Mouse (Mus musculus): ENCODE measurements around the gene Pygb. TPM values are rescaled to one million over a fixed set of nuclear protein-coding genes. Genes with fewer than 3 reads are reported as not detected.

The Pygb gene
- polyA plus RNA-seq, 1 experiment, result 0.07 TPM

DNA sequence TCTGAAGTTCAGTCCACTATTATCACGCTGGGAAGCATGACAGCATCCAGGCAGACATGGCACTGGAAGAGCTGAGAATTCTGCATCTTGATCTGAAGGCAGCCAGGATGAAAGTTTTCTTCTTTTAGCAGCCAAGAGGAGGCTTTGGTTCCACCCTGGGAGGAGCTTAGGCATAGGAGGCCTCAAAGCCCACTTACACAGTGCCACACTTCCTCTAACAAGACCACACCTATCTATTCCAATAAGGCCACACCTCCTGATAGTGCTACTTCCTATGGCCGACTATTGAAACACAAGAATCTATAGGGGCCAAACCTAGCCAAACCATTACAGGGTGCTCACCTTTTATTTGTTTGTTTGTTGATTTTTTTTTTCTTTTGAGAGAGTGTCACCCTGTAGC is 3.7 kb upstream of the Pygb start:
- H3K27me3 ChIP-seq (ENCODE audit: control insufficient read depth), result peaks cover 12% of the 10 kb centered on the region
- no peaks in the 10 kb centered on the region for H3K9me3 ChIP-seq (ENCODE audit: control insufficient read depth, low read length)
- no peaks in the 10 kb centered on the region for H3K36me3 ChIP-seq (ENCODE audit: control insufficient read depth)
- TF ChIP-seq TAL1 (IDR thresholded peaks at IDR 0.05; ENCODE audit: low read length) (no peak), GATA1 (IDR thresholded peaks at IDR 0.05; ENCODE audit: low read length) (no peak)
- H3K4me3 ChIP-seq (replicated peaks), result no peak overlapping the region
- peaks cover 20% of the 10 kb centered on the region for H3K4me1 ChIP-seq (ENCODE audit: control insufficient read depth)

DNA sequence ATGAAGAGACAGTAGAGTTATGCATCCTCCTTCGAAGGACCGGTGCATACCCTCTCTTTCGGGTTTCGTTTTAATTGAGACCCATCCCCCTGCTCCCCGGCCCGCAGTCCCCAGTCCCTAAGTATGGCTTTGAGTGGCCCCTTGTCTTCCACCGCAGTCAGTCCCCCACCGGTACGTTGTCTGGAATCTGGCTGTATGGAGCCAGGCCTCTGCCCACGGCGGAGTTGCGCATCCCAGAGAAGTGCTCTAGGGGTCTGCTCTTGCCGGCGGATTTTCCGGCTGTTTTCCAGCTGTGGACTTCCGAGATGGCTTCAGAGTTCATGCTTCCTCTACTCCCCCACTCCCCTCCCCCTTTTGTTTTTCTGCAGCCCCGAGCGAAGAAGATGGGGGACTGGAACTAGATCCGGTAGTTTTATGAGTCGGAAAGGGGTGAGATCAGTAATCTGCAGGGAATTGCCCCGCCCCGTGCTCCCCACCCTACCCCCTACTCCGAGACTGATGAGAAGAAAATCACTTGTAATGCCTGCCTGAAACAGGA is 768 bp downstream of the Pygb start:
- Histone ChIP-seq H3K9me3 (ENCODE audit: control insufficient read depth, low read length) (no peaks in the 10 kb centered on the region), H3K4me3 (replicated peaks) (peak overlapping the region; percentile 84), H3K4me1 (ENCODE audit: control insufficient read depth) (peaks cover 22% of the 10 kb centered on the region), H3K36me3 (ENCODE audit: control insufficient read depth) (no peaks in the 10 kb centered on the region), H3K27me3 (ENCODE audit: control insufficient read depth) (peaks cover 20% of the 10 kb centered on the region)
- TF ChIP-seq GATA1 (IDR thresholded peaks at IDR 0.05; ENCODE audit: low read length) (no peak), TAL1 (IDR thresholded peaks at IDR 0.05; ENCODE audit: low read length) (no peak)

DNA sequence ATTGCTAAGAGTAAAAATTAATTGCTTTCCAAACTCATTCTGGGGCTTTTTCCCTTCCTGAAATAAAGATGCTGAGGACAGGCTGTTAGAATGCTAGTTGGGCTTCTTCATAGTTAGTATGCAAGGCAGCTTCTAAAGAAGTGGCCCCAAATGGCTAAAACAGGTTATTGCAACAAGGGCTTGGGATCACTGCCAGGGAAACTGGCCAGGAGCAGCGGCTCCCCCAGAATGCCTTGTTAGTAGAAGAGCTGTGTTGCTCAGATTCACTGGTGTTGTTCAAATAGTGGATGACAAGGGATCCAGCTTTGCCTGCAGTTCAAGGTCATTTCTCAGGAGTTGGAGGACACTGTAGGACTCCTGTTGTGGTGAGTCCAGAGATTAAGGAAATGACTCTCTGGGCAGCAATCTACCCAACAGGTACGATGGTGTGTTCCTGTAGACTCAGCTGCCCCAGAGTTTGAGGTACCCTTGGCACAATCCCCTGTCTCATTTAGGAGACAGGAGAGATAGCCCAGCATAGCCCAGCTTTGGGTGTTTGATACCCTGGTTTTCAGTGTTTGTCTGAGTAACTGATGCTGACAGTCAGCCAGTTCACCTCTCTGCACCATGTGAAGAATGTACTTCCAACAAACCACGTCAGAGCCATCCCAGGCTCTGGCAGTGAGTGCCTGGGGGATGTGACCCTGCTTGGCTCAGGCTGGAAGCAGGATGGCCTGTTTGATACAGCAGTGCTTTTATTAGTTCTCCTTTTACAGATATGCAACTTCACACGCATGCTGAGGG is 2.4 kb downstream of the Pygb start:
- peaks cover 22% of the 10 kb centered on the region for H3K4me1 ChIP-seq (ENCODE audit: control insufficient read depth)
- peaks cover 20% of the 10 kb centered on the region for H3K27me3 ChIP-seq (ENCODE audit: control insufficient read depth)
- TF ChIP-seq GATA1 (IDR thresholded peaks at IDR 0.05; ENCODE audit: low read length) (no peak), TAL1 (IDR thresholded peaks at IDR 0.05; ENCODE audit: low read length) (no peak)
- no peaks in the 10 kb centered on the region for H3K9me3 ChIP-seq (ENCODE audit: control insufficient read depth, low read length)
- no peaks in the 10 kb centered on the region; the same call in 1 of the 2 replicates for H3K36me3 ChIP-seq (ENCODE audit: control insufficient read depth)
- no peak overlapping the region for H3K4me3 ChIP-seq (replicated peaks)

DNA sequence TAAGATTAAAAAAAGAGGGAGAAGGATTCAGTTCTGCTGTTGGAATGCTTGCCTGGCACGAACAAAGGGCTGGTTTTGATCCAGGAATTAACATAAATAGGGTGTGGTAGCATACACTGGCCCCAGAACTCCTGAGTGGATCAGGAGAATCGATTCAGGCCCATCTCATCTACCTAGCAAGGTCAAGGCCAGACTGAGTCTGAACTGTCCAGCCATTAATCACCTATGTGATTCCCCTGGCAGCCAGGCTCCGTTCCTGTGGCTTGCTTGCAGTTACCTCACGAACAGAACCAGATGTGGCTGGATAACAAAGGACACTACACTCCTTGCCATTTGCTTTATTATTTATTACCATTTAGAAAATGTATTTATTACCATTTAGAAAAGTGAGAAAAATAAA is 6.8 kb downstream of the Pygb start:
- no peak for TF ChIP-seq GATA1 (IDR thresholded peaks at IDR 0.05; ENCODE audit: low read length)
- no peak for TF ChIP-seq TAL1 (IDR thresholded peaks at IDR 0.05; ENCODE audit: low read length)
- H3K27me3 ChIP-seq (ENCODE audit: control insufficient read depth), result peaks cover 3% of the 10 kb centered on the region; the same call in 1 of the 2 replicates
- no peaks in the 10 kb centered on the region for H3K9me3 ChIP-seq (ENCODE audit: control insufficient read depth, low read length)
- no peak overlapping the region for H3K4me3 ChIP-seq (replicated peaks)
- H3K36me3 ChIP-seq (ENCODE audit: control insufficient read depth), result peaks cover 2% of the 10 kb centered on the region; the same call in 1 of the 2 replicates
- no peaks in the 10 kb centered on the region for H3K4me1 ChIP-seq (ENCODE audit: control insufficient read depth)

DNA sequence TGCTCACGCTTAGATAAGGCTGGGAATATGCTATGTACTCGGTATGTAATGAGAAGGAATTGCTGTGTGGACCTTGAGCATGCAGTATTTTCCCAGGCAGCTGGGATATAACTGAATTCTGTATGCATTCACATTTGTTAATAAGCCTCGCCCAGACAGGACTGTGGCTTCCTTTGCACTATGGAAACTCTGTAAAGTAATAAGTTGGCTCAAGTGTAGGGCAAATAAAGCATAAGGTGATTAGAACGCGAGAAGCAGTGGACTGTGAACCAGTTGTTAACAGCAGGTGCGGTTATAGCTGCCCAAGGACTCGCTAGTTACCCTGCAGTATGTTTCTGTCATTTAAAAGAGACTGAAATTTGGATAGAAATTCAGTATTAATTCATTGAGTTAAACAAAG is 11.5 kb downstream of the Pygb start:
- Histone ChIP-seq H3K9me3 (ENCODE audit: control insufficient read depth, low read length) (no peaks in the 10 kb centered on the region), H3K36me3 (ENCODE audit: control insufficient read depth) (peaks cover 4% of the 10 kb centered on the region; the same call in 1 of the 2 replicates), H3K4me3 (replicated peaks) (no peak overlapping the region), H3K27me3 (ENCODE audit: control insufficient read depth) (no peaks in the 10 kb centered on the region), H3K4me1 (ENCODE audit: control insufficient read depth) (no peaks in the 10 kb centered on the region)
- no peak for TF ChIP-seq GATA1 (IDR thresholded peaks at IDR 0.05; ENCODE audit: low read length)

DNA sequence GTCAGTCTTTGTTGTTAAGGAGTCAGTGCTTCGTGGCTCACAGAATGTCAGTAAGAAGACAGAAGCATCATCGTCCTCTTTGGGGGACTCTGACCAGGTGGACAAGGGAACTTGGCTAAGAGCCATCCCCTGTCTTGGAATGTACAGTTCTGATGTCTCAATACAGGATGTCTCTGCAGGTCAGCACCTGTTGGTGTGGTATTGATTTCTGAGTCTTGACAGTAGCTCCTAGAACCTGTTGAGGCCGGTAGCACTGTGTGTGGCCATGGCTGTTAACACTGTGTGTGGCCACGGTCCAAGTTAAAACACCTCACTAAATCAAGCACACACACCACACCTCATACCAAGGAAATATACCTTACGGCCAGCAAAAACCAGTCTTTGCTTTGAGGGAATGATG is 14.1 kb downstream of the Pygb start:
- no peak overlapping the region for H3K4me3 ChIP-seq (replicated peaks)
- TF ChIP-seq TAL1 (IDR thresholded peaks at IDR 0.05; ENCODE audit: low read length), result no peak
- TF ChIP-seq GATA1 (IDR thresholded peaks at IDR 0.05; ENCODE audit: low read length), result no peak
- no peaks in the 10 kb centered on the region for H3K9me3 ChIP-seq (ENCODE audit: control insufficient read depth, low read length)
- H3K36me3 ChIP-seq (ENCODE audit: control insufficient read depth), result peaks cover 7% of the 10 kb centered on the region; the same call in 1 of the 2 replicates
- no peaks in the 10 kb centered on the region for H3K27me3 ChIP-seq (ENCODE audit: control insufficient read depth)
- no peaks in the 10 kb centered on the region for H3K4me1 ChIP-seq (ENCODE audit: control insufficient read depth)

DNA sequence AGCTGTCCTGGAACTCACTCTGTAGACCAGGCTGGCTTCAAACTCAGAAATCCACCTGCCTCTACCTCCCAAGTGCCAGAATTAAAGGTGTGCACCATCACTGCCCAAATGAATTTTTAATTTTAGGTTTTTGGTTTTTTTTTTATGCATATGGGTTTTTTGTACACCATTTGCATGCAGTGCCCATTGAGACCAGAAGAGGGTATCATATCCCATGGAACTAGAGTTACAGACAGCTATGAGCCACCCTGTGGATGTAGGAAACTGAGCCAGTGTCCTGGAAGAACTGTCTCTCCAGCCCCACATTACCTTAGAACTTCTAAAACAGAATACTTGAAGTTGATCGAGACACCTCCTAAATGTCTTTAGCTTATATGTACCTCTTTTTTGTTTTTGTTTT is 16.5 kb downstream of the Pygb start:
- TF ChIP-seq GATA1 (IDR thresholded peaks at IDR 0.05; ENCODE audit: low read length) (no peak), TAL1 (IDR thresholded peaks at IDR 0.05; ENCODE audit: low read length) (no peak)
- Histone ChIP-seq H3K4me3 (replicated peaks) (no peak overlapping the region), H3K36me3 (ENCODE audit: control insufficient read depth) (peaks cover 5% of the 10 kb centered on the region; the same call in 1 of the 2 replicates), H3K4me1 (ENCODE audit: control insufficient read depth) (no peaks in the 10 kb centered on the region), H3K9me3 (ENCODE audit: control insufficient read depth, low read length) (no peaks in the 10 kb centered on the region), H3K27me3 (ENCODE audit: control insufficient read depth) (no peaks in the 10 kb centered on the region)

DNA sequence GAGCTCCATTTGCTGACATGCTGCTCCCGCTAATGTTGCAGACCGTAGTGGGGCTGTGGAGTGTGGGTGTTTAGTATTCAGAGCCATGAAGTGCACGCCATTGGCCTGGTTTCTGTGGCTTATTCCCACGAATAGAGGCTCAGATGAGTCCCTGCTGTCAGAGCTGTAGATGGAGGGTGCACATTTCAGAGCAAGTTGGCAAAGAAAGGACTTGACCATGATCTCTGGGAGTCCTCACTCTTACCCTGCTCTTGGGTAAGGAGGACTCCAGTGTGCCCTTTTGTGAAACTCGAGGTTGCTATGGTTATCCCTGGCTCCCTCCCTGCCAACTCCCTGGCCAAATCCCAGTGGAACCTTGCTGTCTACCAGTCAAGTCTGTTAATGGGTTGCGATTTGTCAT is 21.8 kb downstream of the Pygb start:
- Histone ChIP-seq H3K4me1 (ENCODE audit: control insufficient read depth) (peaks cover 11% of the 10 kb centered on the region), H3K9me3 (ENCODE audit: control insufficient read depth, low read length) (no peaks in the 10 kb centered on the region), H3K4me3 (replicated peaks) (no peak overlapping the region), H3K27me3 (ENCODE audit: control insufficient read depth) (no peaks in the 10 kb centered on the region), H3K36me3 (ENCODE audit: control insufficient read depth) (peaks cover 29% of the 10 kb centered on the region)
- TF ChIP-seq TAL1 (IDR thresholded peaks at IDR 0.05; ENCODE audit: low read length) (no peak), GATA1 (IDR thresholded peaks at IDR 0.05; ENCODE audit: low read length) (no peak)

DNA sequence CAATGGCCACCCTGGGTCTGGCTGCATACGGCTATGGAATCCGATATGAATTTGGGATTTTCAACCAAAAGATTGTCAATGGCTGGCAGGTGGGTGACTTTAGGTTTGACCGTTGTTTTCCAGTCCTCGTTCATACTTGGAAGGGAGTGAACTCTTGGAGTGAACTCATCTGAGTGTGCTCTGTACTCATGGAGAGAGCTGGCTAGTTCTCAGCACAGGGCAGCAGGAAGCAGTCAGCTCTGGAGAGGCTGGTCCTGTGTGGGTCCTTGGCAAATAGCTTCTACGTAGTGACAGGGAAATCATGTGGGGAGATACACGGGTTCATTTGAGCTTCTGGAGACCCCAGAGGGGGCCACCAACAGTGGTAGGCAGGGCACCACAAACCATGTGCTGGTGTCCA is 22.3 kb downstream of the Pygb start:
- H3K36me3 ChIP-seq (ENCODE audit: control insufficient read depth), result peaks cover 33% of the 10 kb centered on the region
- no peak for TF ChIP-seq TAL1 (IDR thresholded peaks at IDR 0.05; ENCODE audit: low read length)
- TF ChIP-seq GATA1 (IDR thresholded peaks at IDR 0.05; ENCODE audit: low read length), result no peak

More for the DNA sequence above, 22.3 kb downstream of the Pygb start:
- Histone ChIP-seq H3K4me1 (ENCODE audit: control insufficient read depth) (peaks cover 11% of the 10 kb centered on the region), H3K4me3 (replicated peaks) (no peak overlapping the region), H3K27me3 (ENCODE audit: control insufficient read depth) (no peaks in the 10 kb centered on the region), H3K9me3 (ENCODE audit: control insufficient read depth, low read length) (no peaks in the 10 kb centered on the region)
